Mouse (Mus musculus) forebrain, postnatal 0 days (tissue): ENCODE data around the gene Pde6d. TPM values are rescaled to one million over a fixed set of nuclear protein-coding genes. Genes with fewer than 3 reads are reported as not detected.
"Not testable (repeated sequence)": the region's sequence is repeated elsewhere in the genome, so short reads cannot be mapped to it uniquely, and the experiment has no call there.

ENCODE experiments used
- ATAC-seq: fragments of 200-750 bp; cut with Nextera tagmentation; 2 replicates; pipeline ENCODE4 v1.8.0; 2017; ENCODE audit warnings: mild to moderate bottlenecking, moderate library complexity
- DNase-seq: peaks from one replicate; pipeline ENCODE4 v3.0.0-alpha.2; 2015
- H3K27ac ChIP-seq: fragments of 300-500 bp; sonication (generic); 2 replicates; pipeline ENCODE4 v1.5.1; 2014; ENCODE audit warnings: low read depth, mild to moderate bottlenecking, antibody characterized with exemption, low read length, moderate library complexity, mixed read lengths
- H3K27me3 ChIP-seq: fragments of 300-500 bp; sonication (generic); 2 replicates; pipeline ENCODE4 v1.6.1; 2014; ENCODE audit warnings: mild to moderate bottlenecking, low read length, mixed read lengths; ENCODE audit not compliant: insufficient read depth
- H3K36me3 ChIP-seq: fragments of 300-500 bp; sonication (generic); 2 replicates; pipeline ENCODE4 v1.6.1; 2014; ENCODE audit warnings: mild to moderate bottlenecking, moderate library complexity; ENCODE audit not compliant: insufficient read depth
- H3K4me1 ChIP-seq: fragments of 300-500 bp; sonication (generic); 2 replicates; pipeline ENCODE4 v1.6.1; 2014; ENCODE audit warnings: antibody characterized with exemption; ENCODE audit not compliant: insufficient read depth
- H3K4me2 ChIP-seq: fragments of 300-500 bp; sonication (generic); 2 replicates; pipeline ENCODE4 v1.6.1; 2014; ENCODE audit warnings: low read depth, mild to moderate bottlenecking, moderate library complexity
- H3K4me3 ChIP-seq: fragments of 300-500 bp; sonication (generic); 2 replicates; pipeline ENCODE4 v1.5.1; 2014; ENCODE audit warnings: low read depth, low read length, mixed read lengths
- H3K9ac ChIP-seq: fragments of 300-500 bp; sonication (generic); 2 replicates; pipeline ENCODE4 v1.6.1; 2014; ENCODE audit warnings: mild to moderate bottlenecking
- H3K9me3 ChIP-seq: fragments of 300-500 bp; sonication (generic); 2 replicates; pipeline ENCODE4 v1.6.1; 2016; ENCODE audit warnings: low read length
- CTCF ChIP-seq: sonication (generic); IDR thresholded peaks from 2 replicates; pipeline ENCODE4 v1.5.1; 2016; ENCODE audit warnings: antibody characterized with exemption, control low read depth, low read depth
- WGBS: fragments of 180-500 bp; shearing (Covaris S2); extraction: QIAGEN DNeasy Blood & Tissue Kit; methylation state at CpG from one replicate; pipeline ENCODE4 v1.1.7; 2014; 5-methylcytosine and 5-hydroxymethylcytosine counted together
- polyA plus RNA-seq: library from polyadenylated mRNA; unstranded; fragments of >200 nt; fragmentation: Nextera tagmentation; extraction: Ambion mirVana; gene quantifications from 2 replicates; pipeline ENCODE4 v1.2.1, GENCODE M21; 2015
- total RNA-seq: library from RNA; depleted of rRNA; stranded (reverse); fragments of >200 nt; gene quantifications from 2 replicates; pipeline ENCODE4 v1.2.3, GENCODE M21; 2014

Gene Pde6d
- total and polyA plus RNA-seq, 2 experiments from 2014 or later, result 44.9 to 116 TPM

GRCm38 (mm10) chr1:86522286-86522871, 60.0 kb downstream of the Pde6d start:
- no peak for TF ChIP-seq CTCF
- H3K27ac ChIP-seq, result no peak overlapping the region
- ATAC-seq, result no peak

GRCm38 (mm10) chr1:86520361-86520760, 62.1 kb downstream of the Pde6d start:
- no peak overlapping the region for H3K9ac ChIP-seq
- H3K36me3 ChIP-seq, result no peaks in the 10 kb centered on the region
- H3K4me3 ChIP-seq, result no peak overlapping the region
- H3K4me1 ChIP-seq, result peaks cover 9% of the 10 kb centered on the region; the same call in 1 of the 2 replicates
- DNase-seq, result no peak
- H3K4me2 ChIP-seq, result no peak overlapping the region
- no peaks in the 10 kb centered on the region for H3K27me3 ChIP-seq
- H3K27ac ChIP-seq, result no peak overlapping the region
- 35% methylated on average over 7 of the region's 7 CpGs for WGBS
- ATAC-seq, result no peak
- peak; percentile 53 for TF ChIP-seq CTCF
- no peaks in the 10 kb centered on the region for H3K9me3 ChIP-seq

More at GRCm38 (mm10) chr1:86522286-86522871, 60.0 kb downstream of the Pde6d start:
- Histone ChIP-seq H3K4me2 (no peak overlapping the region), H3K9ac (peak overlapping the region; percentile 6; the same call in 1 of the 2 replicates), H3K36me3 (no peaks in the 10 kb centered on the region), H3K4me3 (no peak overlapping the region), H3K4me1 (peaks cover 9% of the 10 kb centered on the region; the same call in 1 of the 2 replicates), H3K27me3 (no peaks in the 10 kb centered on the region), H3K9me3 (no peaks in the 10 kb centered on the region)
- DNase-seq, result no peak
- 42% methylated on average over 7 of the region's 7 CpGs for WGBS

GRCm38 (mm10) chr1:86517076-86517475, 65.4 kb downstream of the Pde6d start:
- no peak overlapping the region for H3K4me3 ChIP-seq
- H3K4me1 ChIP-seq, result no peaks in the 10 kb centered on the region
- no peaks in the 10 kb centered on the region for H3K36me3 ChIP-seq
- no peak for TF ChIP-seq CTCF
- H3K27me3 ChIP-seq, result no peaks in the 10 kb centered on the region
- no peak overlapping the region for H3K9ac ChIP-seq
- no peak overlapping the region for H3K4me2 ChIP-seq
- no peaks in the 10 kb centered on the region for H3K9me3 ChIP-seq
- ATAC-seq (no peak), DNase-seq (no peak)
- WGBS, result 62% methylated on average over 3 of the region's 3 CpGs
- H3K27ac ChIP-seq, result no peak overlapping the region

GRCm38 (mm10) chr1:86515715-86516410, 66.6 kb downstream of the Pde6d start:
- no peak overlapping the region for H3K4me3 ChIP-seq
- no peaks in the 10 kb centered on the region for H3K9me3 ChIP-seq
- no peak for ATAC-seq
- no peaks in the 10 kb centered on the region for H3K27me3 ChIP-seq
- no peaks in the 10 kb centered on the region for H3K4me1 ChIP-seq
- no peak overlapping the region for H3K27ac ChIP-seq
- H3K36me3 ChIP-seq, result no peaks in the 10 kb centered on the region
- no peak for TF ChIP-seq CTCF
- H3K9ac ChIP-seq, result no peak overlapping the region
- no peak for DNase-seq
- H3K4me2 ChIP-seq, result no peak overlapping the region
- 71% methylated on average over 6 of the region's 6 CpGs for WGBS

- H3K9me3 ChIP-seq, H3K27me3 ChIP-seq, DNase-seq, H3K27ac ChIP-seq, H3K9ac ChIP-seq, H3K36me3 ChIP-seq, H3K4me3 ChIP-seq, H3K4me2 ChIP-seq, ATAC-seq, H3K4me1 ChIP-seq: not testable (repeated sequence)
- 78% methylated on average over 1 of the region's 1 CpGs for WGBS
Observed at GRCm38 (mm10) chr1:86513031-86513430, 69.4 kb downstream of the Pde6d start.

GRCm38 (mm10) chr1:86512154-86512720, 70.2 kb downstream of the Pde6d start:
- Histone ChIP-seq H3K4me1 (no peaks in the 10 kb centered on the region), H3K27ac (no peak overlapping the region), H3K27me3 (no peaks in the 10 kb centered on the region), H3K36me3 (no peaks in the 10 kb centered on the region), H3K9ac (no peak overlapping the region), H3K9me3 (no peaks in the 10 kb centered on the region), H3K4me2 (no peak overlapping the region), H3K4me3 (no peak overlapping the region)
- no peak for DNase-seq
- 87% methylated on average over 4 of the region's 4 CpGs for WGBS
- TF ChIP-seq CTCF, result no peak
- ATAC-seq, result no peak
